Mouse (Mus musculus): ENCODE data around the gene Fosl1.

- TF ChIP-seq CTCF (IDR thresholded peaks at IDR 0.05) (no peak), EP300 (IDR thresholded peaks at IDR 0.05) (no peak)
These were observed 16.9 kb upstream of the Fosl1 start for GRCm38 (mm10) chr19:5430408-5430807.

Measured in lung, postnatal 0 days (tissue).